Mouse (Mus musculus) left cerebral cortex, postnatal 25 days (tissue): Measurements from ENCODE around the gene Gm20547. TPM values are rescaled to one million over a fixed set of nuclear protein-coding genes. Genes with fewer than 3 reads are reported as not detected.

Experiments used
- DNase-seq, 2 experiments: peaks; one replicate each; pipeline ENCODE4 v3.0.0; 2022; ENCODE audit warnings: low spot score in 2 of 2, mixed read lengths in 1 of 2
- intact Hi-C: fragments of 180-260 bp; cut with DNase I; formaldehyde crosslinking; loops from one replicate; pipeline ENCODE4 v1.15.1; 2025
- total RNA-seq, 2 experiments: library from RNA; stranded (reverse); gene quantifications; 2 replicates each; pipeline ENCODE4 v1.2.3; 2021

Gene Gm20547
- total RNA-seq, 2 experiments from 2014 or later = not detected

DNA sequence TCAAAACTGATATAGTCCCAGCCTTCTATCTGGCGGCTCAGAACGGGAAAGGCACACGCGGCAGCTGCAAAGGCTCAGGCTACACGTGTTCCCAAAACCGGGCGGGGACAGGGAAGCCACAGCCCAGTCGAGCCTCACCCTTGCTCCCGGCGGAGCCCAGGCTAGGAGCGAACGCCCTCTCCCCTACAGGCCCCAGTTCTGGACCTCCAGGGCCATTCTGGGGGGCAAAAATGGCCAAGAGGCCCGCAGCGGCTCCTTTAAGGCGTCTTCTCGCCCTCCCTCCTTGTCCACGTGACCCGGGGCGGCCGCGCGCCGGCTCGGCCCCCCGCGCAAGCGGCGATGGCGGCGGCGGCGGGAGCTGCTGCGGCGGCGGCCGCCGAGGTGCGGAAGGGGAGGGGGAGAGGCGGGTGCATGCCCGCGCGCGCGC lies 16.3 kb upstream of the Gm20547 start, which contains the start of the genes C2 and Ehmt2:
Gene C2 (minus strand): TSS at position 106 of the 427 bp plus-strand sequence.
Gene Ehmt2 (plus strand): TSS at position 310 of the 427 bp plus-strand sequence.
- intact Hi-C loops = loop anchor here (2.0 to 5.0 kb wide), 3 partner anchors 55 to 781 kb away; partner anchors contain the start of genes Csnk2b, Gpank1 and H2-DMa
- DNase-seq = peak; percentile 87 to 88

DNA sequence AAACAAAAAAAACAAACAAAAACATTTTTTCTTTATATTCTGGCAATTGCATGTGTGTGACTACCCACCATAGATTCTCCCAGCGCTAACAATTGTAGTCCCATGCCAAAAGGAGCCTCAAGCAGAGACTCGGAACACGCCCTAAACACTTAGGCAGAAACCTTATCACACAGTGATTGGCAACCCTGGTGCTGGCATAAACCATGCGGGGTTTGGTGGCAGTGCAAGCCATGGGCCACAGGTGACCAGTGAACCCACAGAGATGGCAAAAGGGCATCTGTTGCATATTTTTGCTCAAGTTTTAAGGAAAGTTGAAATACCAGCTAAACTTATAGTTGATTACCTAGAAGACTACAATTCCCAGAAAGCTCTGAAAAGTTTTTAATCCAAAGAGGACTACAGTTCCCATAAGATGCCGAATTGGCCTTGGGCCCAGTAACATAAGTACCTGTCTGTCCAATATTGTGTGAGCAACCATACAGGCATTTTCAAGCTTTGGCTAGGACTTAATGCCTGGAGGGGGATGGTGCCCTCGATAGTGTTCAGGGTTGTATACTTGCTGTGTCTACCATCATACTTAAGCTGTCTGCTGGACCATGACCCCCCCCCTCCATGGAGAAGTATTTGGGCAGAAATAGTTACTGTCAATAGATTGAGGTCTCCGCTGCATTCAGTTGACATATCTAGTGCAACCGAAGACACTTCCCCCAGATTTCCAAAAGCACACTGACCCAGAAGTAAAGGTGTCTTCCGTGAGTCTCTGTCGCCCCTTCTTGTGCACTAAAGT lies 15.7 kb upstream of the Gm20547 start:
- peak; percentile 62 to 72 for DNase-seq
- intact Hi-C loops = loop anchor here (2.0 to 5.0 kb wide), 3 partner anchors 55 to 780 kb away; partner anchors contain the start of genes Csnk2b, Gpank1 and H2-DMa

DNA sequence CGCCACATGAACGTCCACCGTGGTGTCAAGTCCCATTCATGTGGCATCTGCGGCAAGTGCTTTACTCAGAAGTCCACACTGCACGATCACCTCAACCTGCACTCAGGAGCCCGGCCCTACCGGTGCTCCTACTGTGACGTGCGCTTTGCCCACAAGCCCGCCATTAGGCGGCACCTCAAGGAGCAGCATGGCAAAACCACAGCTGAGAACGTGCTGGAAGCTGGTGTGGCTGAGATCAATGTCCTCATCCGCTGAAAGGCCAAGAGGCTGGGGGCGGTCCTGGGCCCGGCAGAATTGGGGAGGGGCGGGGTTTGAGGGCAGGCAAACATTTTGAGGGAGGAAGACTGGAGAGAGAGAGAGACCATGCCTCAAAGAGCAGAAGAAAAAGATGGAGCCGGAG lies 14.5 kb upstream of the Gm20547 start:
- intact Hi-C loops = loop anchor here (5.0 kb wide), 2 partner anchors 226 to 779 kb away; partner anchors contain the start of genes Csnk2b, Gpank1 and H2-DMa
- no peak for DNase-seq

DNA sequence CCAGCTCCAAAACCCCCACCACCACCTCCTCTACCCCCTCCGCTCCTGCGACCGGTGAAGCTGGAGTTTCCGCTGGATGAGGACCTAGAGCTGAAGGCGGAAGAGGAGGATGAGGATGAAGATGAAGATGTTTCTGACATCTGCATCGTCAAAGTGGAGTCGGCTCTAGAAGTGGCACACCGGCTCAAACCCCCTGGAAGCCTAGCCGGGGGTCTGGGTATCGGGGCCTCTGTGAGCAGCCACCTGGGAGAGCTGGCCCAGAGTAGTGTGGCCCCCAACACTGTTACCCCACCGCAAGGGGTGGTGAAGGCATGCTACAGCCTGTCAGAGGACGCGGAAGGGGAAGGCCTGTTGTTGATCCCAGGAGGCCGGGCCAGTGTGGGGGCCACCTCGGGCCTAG lies 13.9 kb upstream of the Gm20547 start:
- no peak for DNase-seq
- intact Hi-C loops = loop anchor here (5.0 kb wide), 2 partner anchors 227 to 778 kb away; partner anchors contain the start of genes Csnk2b, Gpank1 and H2-DMa

DNA sequence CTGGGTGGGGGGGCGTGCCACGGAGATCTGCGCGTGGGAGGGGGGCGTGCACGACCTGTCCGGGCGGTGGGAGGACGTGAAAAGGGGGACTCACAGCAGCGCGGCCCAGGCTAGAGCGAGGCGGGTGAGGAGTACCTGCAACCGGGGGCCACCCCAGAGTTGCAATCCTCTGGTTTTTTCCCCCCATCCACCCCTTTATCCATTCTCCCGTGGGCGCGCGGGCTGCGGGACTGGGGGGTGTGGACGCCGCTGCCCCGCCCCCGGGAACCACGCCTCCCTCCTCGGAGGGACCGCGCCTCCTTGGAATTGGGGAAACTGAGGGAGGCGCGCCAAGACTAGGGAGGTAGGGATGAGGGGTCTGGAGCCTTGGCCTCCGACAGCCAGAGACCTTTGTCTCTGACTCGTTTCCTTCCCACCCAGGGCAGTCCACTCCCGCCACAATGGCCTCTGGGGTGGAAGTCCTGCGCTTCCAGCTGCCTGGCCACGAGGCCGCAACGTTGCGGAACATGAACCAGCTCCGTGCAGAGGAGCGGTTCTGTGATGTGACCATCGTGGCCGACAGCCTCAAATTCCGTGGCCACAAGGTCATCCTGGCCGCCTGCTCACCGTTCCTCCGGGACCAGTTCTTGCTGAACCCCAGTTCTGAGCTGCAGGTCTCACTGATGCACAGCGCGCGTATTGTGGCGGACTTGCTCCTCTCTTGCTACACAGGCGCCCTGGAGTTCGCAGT lies 13.1 kb upstream of the Gm20547 start:
- intact Hi-C loops = loop anchor here (5.0 kb wide), 3 partner anchors 43 to 778 kb away; partner anchors contain the start of genes Csnk2b, Gpank1, H2-DMa and Nelfe
- peak; percentile 23 to 40 for DNase-seq

DNA sequence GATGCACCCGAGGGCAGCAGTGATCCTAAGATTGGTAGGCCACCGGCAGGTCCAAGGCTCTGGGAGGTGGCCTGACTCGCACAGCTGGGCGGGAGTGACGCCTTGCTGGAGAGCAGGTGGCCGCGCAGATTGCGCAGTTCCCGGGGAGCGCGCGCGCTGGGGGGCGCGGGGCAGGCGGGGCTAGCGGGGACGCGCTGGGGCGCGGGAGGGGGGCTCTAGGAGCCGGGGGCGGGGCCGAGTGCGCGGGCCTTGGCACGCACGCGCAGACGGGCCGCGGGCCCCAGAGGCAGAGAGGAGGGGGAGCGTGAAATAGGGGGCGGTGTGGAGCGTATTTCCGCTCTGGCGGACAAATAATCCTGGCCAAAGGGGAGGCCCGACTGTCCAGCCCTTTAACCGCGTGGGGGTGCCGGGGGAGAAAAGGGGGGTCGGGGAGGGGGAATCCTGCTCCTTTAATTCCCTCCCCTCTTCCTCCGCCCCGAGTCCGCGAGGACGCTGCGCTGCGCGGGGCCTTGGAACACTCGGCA lies 12.3 kb upstream of the Gm20547 start:
- intact Hi-C loops = loop anchor here (5.0 kb wide), 1 partner anchor 42 kb away; the partner anchor contains the start of genes Nelfe and Skiv2l
- DNase-seq = peak; percentile 94

DNA sequence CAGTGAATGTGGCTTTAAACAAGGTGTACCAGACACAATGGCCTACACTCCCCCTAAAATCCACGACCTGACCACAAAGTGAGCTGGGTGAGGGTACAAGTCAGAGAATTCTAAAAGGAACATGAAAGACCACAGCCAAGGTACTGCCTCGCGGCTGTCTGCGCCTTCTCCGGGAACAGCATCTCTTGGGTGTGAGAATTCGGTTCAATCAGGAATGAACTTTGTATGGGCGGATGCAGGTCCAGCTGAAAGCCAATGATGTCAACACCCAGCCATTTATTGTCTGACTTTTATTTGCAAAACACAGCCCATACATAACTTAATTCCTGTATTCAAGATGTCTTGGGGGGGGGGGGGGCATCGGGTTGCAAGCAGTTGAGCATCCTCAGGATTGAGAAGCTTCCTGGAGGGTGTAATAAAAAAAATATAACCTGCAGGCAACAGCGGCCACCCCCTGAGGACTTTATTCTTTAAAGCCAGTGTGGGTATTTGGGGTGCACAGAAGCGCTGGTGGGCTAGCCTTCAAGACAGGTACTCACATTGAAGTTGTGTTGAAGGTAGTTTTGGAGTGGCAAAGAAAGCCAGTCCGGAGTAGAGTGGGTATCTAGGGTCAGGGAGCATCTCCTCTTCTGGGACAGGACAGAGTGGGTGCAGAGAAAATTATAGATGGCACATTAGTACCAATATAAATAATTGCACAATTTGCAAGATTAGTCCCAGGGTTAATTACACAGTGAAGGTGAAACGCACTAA lies 11.4 kb upstream of the Gm20547 start:
- no peak for DNase-seq
- intact Hi-C loops = loop anchor here (5.0 kb wide), 1 partner anchor 41 kb away; the partner anchor contains the start of genes Nelfe and Skiv2l

DNA sequence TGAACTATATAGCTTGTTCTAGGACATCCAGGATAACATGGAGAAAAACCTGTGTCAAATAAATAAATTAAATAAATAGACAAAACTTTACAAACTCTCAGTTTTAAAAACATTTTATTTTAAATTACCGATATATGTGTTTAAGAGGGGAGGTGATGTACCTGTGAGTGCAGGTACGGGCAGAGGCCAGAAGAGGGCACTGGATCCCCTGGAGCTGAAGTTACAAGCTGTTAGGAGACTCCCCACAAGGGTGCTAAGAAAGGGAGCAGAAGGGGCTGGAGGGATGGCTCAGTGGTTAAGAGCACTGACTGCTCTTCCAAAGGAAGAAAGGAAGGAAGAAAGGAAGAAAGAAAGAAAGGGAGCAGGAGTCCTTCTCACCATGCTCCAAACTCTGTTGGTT lies 9.5 kb upstream of the Gm20547 start:
- intact Hi-C loops = loop anchor here (5.0 kb wide), 1 partner anchor 39 kb away; the partner anchor contains the start of genes Nelfe and Skiv2l
- no peak for DNase-seq

DNA sequence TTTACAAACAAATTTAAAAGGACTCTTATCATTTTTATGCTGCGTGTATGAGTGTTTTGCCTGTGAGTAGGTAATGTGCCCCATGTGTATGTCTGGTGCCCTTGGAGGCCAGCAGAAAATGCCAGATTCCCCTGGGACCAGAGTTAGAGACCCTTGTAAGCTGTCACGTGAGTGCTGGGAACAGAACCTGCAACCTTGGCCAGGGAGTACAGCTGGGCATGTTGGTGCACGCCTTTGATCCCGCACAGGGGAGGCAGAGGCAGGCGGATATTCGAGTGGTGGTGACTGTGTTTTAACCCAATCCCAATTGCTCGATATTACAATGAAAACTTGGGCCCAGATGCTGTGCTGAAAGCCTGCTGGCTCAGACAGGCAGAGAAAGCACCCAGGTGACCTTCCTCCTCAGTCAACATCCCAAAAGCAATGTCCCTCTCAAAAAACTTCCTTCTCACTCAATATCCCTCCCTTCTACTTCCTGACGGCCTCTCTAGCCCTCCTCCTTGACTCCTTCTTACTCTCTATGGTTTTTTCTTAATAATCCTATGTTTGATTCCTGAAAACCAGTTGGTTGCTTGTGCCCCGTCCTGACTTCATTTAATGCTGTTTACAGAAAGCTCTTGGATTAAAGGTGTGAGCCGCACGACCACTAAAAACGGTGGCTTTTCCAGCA lies 8.4 kb upstream of the Gm20547 start:
- intact Hi-C loops = loop anchor here (5.0 kb wide), 1 partner anchor 38 kb away; the partner anchor contains the start of genes Nelfe and Skiv2l
- no peak for DNase-seq

DNA sequence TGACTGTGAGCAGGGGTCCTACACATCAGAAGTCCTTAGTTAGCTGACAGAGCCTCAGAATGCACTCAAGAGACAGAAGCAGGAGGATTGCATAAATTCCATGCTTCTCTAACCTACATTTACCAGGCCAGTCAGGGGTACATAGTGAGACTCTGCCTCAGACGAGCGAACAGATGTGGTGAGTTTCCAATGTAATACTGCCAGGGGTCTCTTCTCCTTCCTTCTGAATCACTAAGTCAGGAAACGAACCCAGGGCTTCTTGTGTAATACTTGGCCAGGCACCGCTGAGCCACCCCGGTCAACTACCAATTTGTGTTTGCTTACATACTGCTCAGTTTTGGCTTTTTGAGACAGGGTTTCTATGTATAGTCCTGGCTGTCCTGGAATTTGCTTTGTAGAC lies 6.1 kb upstream of the Gm20547 start:
- DNase-seq = no peak
- intact Hi-C loops = no loop called here

DNA sequence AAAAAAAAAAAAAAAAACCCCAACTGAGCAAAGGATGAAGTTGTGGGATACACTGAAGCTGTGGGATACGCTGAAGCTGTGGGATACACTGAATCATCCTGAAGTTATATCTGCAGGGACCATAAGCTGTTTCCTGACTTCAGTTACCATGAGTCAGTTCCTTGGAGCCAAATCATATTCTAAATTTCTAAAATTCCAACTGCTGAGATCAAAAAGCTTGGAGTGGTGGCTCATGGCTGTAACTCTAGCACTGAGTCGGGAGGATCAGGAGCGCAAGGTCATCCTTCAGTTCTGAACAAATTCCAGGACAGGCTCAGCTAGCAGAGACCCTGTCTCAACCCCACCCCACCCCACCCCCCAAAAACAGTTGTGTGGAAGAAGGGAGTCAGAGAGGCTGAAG lies 3.8 kb upstream of the Gm20547 start:
- DNase-seq = no peak
- intact Hi-C loops = no loop called here

DNA sequence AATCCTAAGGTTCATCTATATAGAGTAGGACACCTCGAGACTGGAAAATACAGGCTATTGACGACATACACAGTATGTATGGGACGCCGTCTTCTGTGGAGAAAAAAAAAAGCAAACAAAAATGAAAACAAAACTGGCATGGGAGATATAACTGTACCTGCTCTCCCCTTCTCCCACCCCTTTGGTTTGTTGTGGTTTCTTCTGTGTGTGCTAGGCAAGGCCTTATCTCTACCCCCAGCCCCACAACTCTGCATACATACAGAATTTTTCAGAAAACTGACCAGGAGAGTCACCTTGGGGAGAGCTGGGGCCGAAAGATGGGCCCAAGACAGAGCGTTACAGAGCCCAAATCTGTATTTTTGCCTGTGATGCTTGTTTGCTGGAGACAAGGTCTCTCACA lies 2.9 kb upstream of the Gm20547 start:
- no peak for DNase-seq
- intact Hi-C loops = no loop called here

DNA sequence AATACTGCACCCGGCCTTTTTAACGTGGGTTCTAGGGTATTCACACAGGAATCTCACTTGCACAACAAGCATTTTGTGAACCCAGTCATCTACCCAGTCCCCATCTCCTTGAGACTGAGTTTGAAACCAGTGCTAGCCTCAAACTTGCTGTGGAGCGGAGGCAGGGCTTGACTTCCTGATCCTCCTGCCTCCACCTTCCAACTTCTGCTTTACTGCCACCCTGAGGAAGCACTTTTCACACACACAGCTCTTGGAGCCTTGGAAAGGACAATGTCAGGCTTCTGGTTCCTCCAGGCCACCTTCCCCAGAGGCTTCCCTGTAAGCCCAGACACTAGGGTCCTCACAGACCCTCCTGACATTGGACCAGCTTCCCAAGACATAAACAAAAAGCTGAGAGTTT lies 1.5 kb upstream of the Gm20547 start:
- intact Hi-C loops = no loop called here

DNA sequence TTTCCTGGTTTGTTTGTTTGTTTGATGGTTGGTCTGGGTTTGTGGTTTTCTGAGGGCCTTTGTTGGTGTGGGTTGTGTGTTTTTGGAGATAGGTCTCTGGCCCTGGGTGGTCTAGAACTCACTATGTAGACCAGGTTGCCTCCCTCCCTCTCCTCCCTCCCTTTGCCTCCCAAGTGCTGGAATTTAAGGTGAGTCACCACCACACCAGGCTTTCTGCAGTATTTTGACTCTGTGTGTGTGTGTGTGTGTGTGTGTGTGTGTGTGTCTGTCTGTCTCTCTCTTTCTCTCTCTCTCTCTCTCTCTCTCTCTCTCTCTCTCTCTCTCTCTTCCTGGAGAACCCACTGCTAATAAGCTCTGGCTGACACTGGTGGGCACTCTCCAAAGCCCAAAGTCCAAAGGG lies 676 bp downstream of the Gm20547 start:
- intact Hi-C loops = no loop called here
- no peak for DNase-seq

More for the DNA sequence above, 1.5 kb upstream of the Gm20547 start:
- no peak for DNase-seq

DNA sequence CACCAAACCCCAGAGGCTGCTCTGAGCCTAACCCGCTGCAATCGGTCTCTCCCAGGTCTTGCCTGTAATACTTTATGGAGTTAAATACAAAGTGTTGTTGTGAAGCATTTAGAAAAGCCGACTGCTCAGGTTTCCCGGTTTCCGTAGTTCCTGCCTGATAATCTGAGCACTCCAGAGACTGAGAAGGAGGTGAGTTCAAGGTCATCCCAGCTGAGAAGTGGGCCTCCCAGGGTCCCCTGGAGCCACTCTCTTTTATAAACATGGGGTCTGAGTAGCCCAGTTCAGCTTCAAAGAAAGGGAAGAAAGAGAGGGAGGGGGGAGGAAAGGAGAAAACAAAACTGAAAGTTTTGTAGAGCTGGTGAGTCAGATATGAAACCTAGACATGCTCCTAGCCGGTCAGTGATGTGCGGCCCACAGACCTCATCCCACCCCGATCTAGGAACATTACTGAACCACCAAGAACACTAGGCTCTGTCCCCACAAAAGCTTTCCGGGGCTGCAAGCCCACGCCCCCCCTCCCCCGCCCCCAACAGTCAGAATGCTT lies 2.4 kb downstream of the Gm20547 start, which contains the start of gene Zbtb12:
Gene Zbtb12 (plus strand): TSS at position 148 of the 544 bp plus-strand sequence.
- intact Hi-C loops = no loop called here
- no peak for DNase-seq

DNA sequence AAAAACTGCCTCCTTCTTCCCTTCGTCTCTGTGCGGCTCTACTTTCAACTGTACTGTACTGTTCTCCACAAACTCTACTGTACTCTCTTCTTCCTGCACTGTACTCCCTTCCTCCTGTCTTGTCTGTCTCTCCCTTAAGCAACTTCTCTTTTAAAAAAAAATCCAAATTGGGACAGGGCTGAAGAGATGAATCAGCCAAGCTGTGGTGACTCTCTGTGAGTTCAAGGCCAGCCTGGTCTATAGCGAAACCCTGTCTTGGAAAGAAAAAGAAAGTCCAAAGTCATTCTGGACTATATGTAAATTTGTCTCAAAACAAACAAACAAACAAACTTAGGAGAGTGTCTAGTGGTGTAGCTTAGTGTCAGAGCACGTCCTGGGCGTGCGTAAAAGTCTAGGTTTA lies 7.5 kb downstream of the Gm20547 start:
- intact Hi-C loops = no loop called here

DNA sequence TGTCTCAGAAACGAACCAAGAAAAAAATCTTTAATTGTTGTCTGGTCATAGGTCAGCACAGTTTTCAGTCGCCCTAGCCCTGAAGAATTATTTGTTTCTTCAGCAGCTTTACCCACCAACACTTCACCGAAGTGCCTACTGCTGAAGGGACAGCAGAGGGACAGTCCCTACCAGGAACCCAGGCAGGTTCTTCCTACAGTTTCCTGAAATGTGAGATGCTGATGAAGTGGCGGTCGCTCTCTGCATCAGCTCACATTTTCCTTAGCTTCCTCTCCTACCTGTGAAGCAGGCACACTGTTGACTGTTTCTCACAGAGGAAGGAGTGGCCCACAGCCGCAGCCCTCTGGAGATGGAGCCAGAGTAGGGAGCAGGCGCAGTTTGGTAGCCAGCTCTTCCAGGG lies 15.9 kb downstream of the Gm20547 start:
- no peak for DNase-seq
- intact Hi-C loops = no loop called here

More for the DNA sequence above, 7.5 kb downstream of the Gm20547 start:
- no peak for DNase-seq

DNA sequence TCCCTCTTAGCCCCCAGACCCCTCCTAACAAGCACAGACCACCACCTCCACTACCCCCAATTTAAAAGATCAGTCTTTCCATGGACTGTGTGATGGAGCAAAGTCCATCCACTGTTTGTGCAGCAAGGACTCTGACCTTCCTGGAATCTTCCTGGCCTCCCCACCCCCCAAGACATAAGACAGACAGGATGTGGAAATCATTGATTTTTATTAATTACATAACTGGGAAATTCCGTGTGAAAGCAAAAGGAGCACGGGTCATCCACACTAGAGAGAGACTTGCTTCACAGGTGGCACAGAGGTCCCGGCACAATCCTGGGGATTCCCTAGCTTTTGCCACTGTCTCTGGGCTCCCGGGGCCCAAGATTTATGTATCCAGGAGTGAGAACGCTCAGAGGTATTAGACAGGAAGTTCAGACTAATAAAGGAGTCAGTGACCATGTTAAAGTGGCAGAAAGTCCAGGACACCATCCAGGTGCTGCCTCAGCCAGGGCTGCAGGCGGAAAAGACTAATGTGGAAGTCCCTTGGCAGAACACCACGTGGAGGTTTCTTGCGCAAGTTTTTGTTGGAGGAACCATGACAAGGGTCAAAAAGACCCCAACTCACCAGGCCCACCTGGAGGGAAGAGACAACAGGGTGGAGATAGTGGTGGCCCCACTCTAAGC lies 19.3 kb downstream of the Gm20547 start, which contains the start of gene Cfb:
Gene Cfb (minus strand): TSS at position 103 of the 666 bp plus-strand sequence.
- no peak for DNase-seq
- intact Hi-C loops = no loop called here
